Mouse (Mus musculus) liver, postnatal 0 days (tissue): ENCODE measurements around the gene Zfp760.

ENCODE experiments used
- CTCF ChIP-seq: sonication (generic); IDR thresholded peaks from 2 replicates; pipeline ENCODE4 v1.5.1; 2016; ENCODE audit warnings: antibody characterized with exemption, low read depth
- EP300 ChIP-seq: IDR thresholded peaks from 2 replicates; pipeline ENCODE4 v1.6.1; 2016; ENCODE audit warnings: antibody characterized with exemption, low read depth, mild to moderate bottlenecking

DNA sequence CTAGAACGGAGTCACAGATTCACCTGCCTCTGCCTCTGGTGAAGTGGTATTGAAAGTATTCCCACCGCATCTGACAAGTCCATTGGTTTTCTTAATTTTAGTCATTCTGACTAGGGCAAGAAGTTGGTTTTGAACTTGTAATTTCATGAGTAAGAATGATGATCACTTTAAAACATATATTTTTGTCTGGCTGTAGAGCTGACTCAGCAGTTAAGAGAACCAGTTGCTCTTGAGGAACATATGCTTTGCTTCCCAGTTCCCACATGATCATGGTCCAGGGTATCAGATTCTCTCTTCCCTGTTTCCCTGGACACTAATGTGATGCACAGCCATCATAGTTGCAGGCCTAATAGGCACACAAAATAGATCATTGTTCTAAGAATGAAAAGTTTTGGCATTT, 62.8 kb downstream of the Zfp760 start:
- TF ChIP-seq EP300 (no peak), CTCF (no peak)
